Mouse (Mus musculus) right cerebral cortex, postnatal 10 days (tissue): ENCODE measurements around the gene Gna14.

Experiments used
- DNase-seq, 2 experiments: peaks; one replicate each; pipeline ENCODE4 v3.0.0; 2021; ENCODE audit warnings: low spot score in 2 of 2

Gene Gna14

DNA sequence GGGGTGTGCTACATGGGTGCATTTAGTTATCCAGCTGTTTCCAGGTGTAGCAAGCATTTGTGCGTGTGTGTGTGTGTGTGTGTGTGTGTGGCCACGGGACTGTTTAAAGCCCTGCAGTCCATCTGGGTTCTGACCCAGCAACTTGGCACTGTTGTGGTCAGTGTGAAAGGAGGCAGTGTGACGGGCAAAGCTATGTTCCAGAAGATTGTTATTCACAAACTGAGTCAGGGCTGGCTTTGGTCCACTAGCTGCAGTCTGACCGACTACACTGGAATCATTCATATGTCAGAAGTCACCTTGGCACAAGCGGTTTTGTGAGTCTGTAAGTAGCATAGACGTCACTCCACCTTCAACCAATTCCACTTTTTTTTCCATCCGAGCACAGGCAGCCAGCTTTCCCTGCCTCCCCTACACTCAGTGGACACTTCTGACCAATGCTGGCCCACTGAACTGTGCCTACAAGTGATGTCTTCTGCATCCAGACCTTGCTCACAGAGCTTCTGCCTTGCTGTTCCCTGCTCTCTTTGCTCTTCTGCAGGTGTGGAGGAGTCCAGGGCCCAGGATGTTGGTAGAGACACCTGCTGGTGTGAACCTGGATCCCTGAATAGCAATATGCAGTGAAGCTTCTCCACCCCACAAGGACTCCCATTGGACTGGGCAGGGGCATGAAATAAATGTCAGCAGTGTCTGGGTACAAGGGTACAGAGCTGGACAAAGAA is 157.9 kb downstream of the Gna14 start:
- DNase-seq: peak; percentile 54

DNA sequence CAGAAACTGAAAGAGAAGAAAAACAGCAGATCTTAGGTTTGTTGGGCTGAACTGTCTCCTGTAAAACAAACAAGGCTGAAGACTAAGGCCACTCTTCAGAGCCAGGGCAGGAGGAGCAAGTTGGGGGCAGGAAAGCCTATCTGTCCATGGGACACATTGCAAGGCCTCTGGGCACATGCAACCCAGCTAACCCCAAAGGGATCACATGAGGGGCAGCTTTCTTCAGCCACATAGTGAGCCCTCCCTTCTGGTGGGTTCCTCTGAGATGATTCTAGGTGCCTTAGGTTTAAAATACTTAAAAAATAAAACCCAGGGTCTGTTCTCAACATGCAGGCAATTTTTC is 158.4 kb downstream of the Gna14 start:
- no peak for DNase-seq

DNA sequence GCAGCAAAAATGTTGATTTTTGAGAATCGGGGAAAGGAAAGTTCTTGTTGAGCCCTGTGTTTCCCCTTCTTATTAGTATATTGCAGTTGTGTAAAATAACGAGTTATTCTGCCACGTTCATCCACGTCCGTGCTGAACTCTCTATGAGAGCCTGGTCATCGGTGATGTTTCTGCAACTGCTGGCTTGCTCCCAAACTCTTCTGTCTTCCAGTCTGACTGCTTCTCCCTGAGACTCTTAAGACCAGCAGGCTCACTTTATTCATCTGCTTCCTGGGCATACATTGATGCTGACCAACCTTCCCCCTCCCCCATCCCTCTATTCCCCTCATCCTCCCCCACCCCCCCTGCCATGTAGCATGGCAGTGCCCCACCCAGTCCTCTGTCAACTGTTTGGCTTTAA is 161.7 kb downstream of the Gna14 start:
- DNase-seq: no peak

DNA sequence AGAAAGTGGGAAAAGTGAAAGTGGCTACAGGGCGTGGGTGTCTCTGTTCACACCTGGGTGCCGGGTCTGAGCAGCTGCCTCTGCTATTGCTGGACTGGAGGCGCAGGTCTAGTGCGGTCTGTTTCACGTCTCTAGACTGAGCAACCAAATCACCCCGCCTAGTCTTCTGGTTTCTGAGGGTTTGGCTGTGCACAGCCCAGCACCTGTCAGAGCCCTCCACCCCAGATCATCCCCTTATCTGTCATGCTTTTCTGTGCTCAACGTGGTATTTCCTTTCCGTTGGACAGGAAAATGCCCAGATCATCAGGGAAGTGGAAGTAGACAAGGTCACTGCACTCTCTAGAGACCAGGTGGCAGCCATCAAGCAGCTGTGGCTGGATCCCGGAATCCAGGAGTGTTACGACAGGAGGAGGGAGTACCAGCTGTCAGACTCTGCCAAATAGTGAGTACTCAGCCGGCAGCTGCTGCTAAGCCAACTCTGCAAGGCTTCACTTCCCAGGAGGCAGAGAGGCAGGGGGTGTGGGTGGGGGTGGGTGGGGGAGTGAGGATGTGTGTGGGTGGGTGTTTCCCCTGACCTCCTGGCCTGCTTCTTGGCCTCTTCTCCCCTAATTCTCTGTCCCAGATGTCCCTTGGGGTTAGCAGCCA is 163.2 kb downstream of the Gna14 start:
- DNase-seq: peak in 1 of 2 experiments; percentile 34

- DNase-seq: peak; percentile 67 to 83
Measured at GRCm38 (mm10) chr19:16599298-16599970, 163.9 kb downstream of the Gna14 start.

DNA sequence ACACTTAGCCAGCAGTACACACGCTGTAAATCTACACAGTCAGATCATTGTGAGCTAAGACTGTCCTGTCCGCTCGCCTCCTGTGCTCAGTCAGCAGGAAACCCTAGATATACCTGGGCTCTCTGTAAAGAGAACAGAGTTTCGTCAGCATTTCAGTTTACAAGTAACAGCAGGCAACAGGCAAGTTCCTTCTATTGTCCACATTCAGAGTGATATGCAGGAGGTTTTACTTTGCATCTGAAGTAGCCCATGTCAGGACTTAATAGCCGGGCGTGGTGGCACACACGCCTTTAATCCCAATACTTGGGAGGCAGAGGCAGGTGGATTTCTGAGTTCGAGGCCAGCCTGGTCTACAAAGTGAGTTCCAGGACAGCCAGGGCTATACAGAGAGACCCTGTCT is 166.5 kb downstream of the Gna14 start:
- no peak for DNase-seq

DNA sequence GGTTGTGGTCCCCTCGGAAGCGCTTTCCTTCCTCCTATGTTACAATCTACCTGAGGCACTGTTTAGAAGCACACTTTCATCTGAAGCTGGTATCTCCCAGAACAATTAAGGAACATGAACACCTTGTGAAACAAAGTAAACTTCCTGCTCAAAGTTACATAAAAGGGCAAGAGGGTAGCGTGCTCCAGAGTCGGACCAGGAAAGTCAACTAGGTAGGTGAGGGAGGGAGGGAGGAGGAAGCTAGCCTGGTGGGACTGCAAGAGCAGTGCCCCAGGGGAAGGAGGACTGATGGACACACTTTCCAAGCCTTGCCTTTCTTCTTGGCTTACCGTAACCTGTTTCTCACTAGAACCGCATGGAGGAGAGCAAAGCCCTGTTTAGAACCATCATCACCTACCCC is 172.1 kb downstream of the Gna14 start:
- DNase-seq: peak in 1 of 2 experiments; percentile 4

DNA sequence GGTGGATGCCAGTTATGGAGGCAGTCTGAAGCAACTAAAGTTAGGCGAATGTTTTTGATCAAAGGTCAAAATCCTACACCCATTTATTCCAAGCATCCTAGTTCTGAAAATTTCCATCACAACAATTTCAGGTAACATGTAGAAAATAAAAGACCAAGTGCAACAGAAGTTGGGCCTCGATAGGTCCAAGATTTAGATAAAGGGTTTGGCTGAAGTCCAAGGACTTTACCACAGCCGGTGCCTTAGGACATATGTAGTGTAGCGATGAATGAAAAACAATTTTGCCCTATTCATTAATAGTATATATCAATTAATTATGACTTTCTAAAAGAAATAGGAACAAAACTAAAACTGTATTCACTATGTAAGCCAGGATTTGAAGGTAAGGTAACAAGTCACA is 187.6 kb downstream of the Gna14 start:
- no peak for DNase-seq

DNA sequence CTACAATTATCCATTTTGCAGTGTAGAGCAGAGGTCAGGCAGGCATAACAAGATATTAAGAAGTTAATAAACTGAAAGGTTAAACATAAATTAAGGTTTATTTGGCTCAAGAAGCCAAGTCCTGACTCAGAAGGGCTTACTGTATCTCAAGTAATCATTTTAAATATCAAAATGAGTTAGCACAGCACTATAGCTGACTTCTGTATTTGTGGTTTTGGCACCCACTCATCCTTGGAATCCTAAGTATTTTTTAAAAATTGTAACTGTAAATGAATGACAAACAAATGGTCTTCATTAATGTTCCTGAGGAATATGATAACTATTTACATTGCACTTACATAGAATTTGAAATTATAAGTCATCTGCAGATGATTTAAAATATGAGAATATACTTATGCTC is 189.4 kb downstream of the Gna14 start:
- no peak for DNase-seq

- DNase-seq: no peak
Measured at GRCm38 (mm10) chr19:16625610-16626395, 190.2 kb downstream of the Gna14 start.
